Mouse (Mus musculus) embryonic stem cell, embryonic (primary cell): ENCODE data around the gene Gm7145.
"Not testable (repeated sequence)": the region's sequence is repeated elsewhere in the genome, so short reads cannot be mapped to it uniquely, and the experiment has no call there.

ENCODE experiments used
- CTCF ChIA-PET, 4 experiments: fragments of 300-600 bp in 2 of 4; fragments of 350-600 bp in 2 of 4; sonication (Branson Sonifier 250); formaldehyde crosslinking; loops; one replicate each; lab custom pipeline; 2022; ENCODE audit warnings: inconsistent platforms in 2 of 4; lab: Charles Lee
- POLR2A ChIA-PET, 4 experiments: fragments of 300-600 bp in 2 of 4; fragments of 350-600 bp in 2 of 4; sonication (Branson Sonifier 250); formaldehyde crosslinking; loops; one replicate each; lab custom pipeline; 2022; ENCODE audit warnings: antibody characterized with exemption in 4 of 4, inconsistent platforms in 1 of 4; lab: Charles Lee

The Gm7145 gene

DNA sequence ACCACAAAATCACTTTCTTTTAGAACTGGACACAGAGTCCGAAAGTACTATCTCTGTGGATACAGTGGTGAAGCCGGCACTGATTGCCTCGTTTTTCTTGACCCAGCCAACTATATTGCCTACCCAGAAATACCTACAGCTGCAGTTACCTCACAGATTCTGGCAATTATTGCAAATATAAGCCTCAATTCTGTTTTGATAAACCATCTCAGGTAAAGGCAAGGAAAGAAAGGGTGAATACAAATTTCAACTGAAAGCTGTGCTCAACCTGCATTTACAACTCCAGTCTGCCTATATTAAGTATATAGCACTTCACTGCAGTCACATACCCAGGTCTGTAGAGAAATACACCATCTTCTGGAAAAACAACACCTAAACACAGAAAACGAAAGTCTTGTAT lies at the start of gene Gm7145:
TSS of gene Gm7145 (plus strand) at position 301 of the 400 bp plus-strand sequence.
- ChIA-PET CTCF (no interaction called here), POLR2A (no interaction called here)

DNA sequence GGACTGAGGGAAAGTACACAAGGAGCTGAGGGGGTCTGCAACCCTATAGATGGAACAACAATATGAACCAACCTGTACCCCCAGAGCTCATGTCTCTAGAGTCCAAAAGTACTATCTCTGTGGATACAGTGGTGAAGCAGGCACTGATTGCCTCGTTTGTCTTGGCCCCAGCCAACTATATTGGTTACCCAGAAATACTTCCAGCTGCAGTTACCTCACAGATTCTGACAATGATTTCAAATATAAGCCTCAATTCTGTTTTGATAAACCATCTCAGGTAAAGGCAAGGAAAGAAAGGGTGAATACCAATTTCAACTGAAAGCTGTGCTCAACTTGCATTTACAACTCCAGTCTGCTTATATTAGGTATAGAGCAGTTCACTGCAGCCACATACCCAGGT lies 38.0 kb upstream of the Gm7145 start, which contains the start of gene Gm28168:
TSS of gene Gm28168 (plus strand) at position 301 of the 400 bp plus-strand sequence.
- POLR2A ChIA-PET, CTCF ChIA-PET: not testable (repeated sequence)

DNA sequence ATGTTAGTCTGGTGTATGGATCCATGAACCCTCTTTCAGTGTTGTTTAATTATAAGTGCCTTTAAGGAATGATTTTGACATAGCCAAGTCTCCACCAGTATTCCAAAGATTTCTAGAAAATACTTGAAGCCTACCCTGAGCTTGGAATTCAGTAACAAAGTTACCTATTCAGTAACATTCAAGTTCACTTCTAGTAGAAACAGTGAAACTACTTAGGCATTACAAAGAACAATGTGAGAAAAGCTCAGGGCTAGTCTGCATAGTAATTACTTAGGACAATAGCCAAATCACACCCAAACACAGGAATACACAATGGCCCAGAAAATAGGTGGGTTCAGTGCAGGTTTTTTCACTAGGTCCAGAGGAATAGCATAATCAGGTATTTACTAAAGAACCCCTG lies 38.1 kb downstream of the Gm7145 start:
- CTCF ChIA-PET, POLR2A ChIA-PET: not testable (repeated sequence)

DNA sequence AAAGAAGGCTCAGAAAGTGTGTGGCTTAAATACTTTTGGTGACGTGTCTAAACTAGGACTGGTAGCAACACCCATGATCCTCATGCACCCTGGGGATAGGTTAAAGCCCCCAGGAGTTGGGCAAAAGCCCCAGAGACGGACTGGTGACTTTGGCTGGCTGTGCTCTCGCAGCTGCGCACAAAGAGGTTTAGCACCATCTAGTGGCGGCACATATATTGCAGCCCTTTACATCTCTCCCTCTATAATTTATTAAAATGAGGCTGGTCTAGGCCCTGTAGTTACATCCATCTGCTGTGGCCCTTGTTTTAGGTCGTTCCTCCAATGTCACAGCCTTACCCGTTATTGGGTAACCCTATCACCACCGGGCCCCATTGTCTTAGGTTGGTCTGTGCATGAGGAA lies 47.0 kb downstream of the Gm7145 start:
- CTCF ChIA-PET, POLR2A ChIA-PET: not testable (repeated sequence)
